Mouse (Mus musculus) lung, embryonic 14.5 days (tissue): ENCODE measurements at regions not wholly inside any gene's neighbourhood (a gene's known extent, or its start where the extent isn't known, plus 50 kb on each side); places are given as distances from the start of the nearest gene placed in this dataset.

Experiments
- ATAC-seq: fragments of 200-750 bp; cut with Nextera tagmentation; 2 replicates; pipeline ENCODE4 v1.8.0; 2017; ENCODE audit warnings: mild to moderate bottlenecking, moderate TSS enrichment, moderate library complexity; ENCODE audit not compliant: insufficient read depth
- DNase-seq: peaks from one replicate; pipeline ENCODE4 v3.0.0-alpha.2; 2015
- H3K27ac ChIP-seq: fragments of 300-500 bp; sonication (generic); 2 replicates; pipeline ENCODE4 v1.5.1; 2014; ENCODE audit warnings: low read depth, mild to moderate bottlenecking, moderate library complexity
- H3K27me3 ChIP-seq: fragments of 300-500 bp; sonication (generic); 2 replicates; pipeline ENCODE4 v1.6.1; 2014; ENCODE audit warnings: low read length, control low read depth; ENCODE audit not compliant: insufficient read depth
- H3K36me3 ChIP-seq: fragments of 300-500 bp; sonication (generic); 2 replicates; pipeline ENCODE4 v1.6.1; 2014; ENCODE audit warnings: control low read depth; ENCODE audit not compliant: insufficient read depth
- H3K4me1 ChIP-seq: fragments of 300-500 bp; sonication (generic); 2 replicates; pipeline ENCODE4 v1.6.1; 2014; ENCODE audit warnings: antibody characterized with exemption, control low read depth; ENCODE audit not compliant: insufficient read depth
- H3K4me2 ChIP-seq: fragments of 300-500 bp; sonication (generic); 2 replicates; pipeline ENCODE4 v1.6.1; 2014; ENCODE audit warnings: mild to moderate bottlenecking
- H3K4me3 ChIP-seq: fragments of 300-500 bp; sonication (generic); 2 replicates; pipeline ENCODE4 v1.5.1; 2014; ENCODE audit warnings: low read depth, low read length
- H3K9ac ChIP-seq: fragments of 300-500 bp; sonication (generic); 2 replicates; pipeline ENCODE4 v1.6.1; 2014
- H3K9me3 ChIP-seq: fragments of 300-500 bp; sonication (generic); 2 replicates; pipeline ENCODE4 v1.6.1; 2016; ENCODE audit warnings: low read depth, low read length, control low read depth
- CTCF ChIP-seq: IDR thresholded peaks from 2 replicates; pipeline ENCODE4 v1.5.1; 2016; ENCODE audit warnings: antibody characterized with exemption, low read depth
- WGBS: fragments of 180-500 bp; shearing (Covaris S2); extraction: QIAGEN DNeasy Blood & Tissue Kit; methylation state at CpG from one replicate; pipeline ENCODE4 v1.1.7; 2014; 5-methylcytosine and 5-hydroxymethylcytosine counted together

DNA sequence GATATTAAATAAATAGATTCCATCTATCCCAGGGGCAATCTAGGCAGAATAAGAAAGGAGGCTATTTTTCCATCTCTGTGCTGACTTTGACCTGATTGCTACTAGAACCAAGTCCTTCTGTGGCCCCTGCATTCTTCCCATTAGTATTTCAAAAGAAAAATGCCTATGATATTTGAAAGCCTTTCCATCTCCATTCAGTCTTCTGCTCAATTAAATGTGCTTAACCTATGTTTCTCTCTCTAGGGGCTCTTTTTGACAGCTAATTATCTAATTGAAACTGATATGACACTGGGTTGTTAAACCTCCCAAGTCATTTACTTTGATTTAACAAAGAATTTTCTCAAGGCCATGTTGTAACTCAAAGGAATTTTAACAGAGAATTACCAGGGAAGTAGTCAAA is 1164.0 kb downstream of the Pla2g4a start:
- H3K4me2 ChIP-seq: no peak overlapping the region
- H3K27ac ChIP-seq: no peak overlapping the region
- H3K4me3 ChIP-seq: no peak overlapping the region
- H3K9me3 ChIP-seq: no peaks in the 10 kb centered on the region
- ATAC-seq (no peak), DNase-seq (no peak)
- TF ChIP-seq CTCF: no peak
- no peak overlapping the region for H3K9ac ChIP-seq
- H3K4me1 ChIP-seq: no peaks in the 10 kb centered on the region
- H3K36me3 ChIP-seq: no peaks in the 10 kb centered on the region
- H3K27me3 ChIP-seq: no peaks in the 10 kb centered on the region

- Histone ChIP-seq H3K4me2 (no peak overlapping the region), H3K4me3 (no peak overlapping the region), H3K36me3 (no peaks in the 10 kb centered on the region), H3K27ac (no peak overlapping the region), H3K9ac (no peak overlapping the region), H3K4me1 (no peaks in the 10 kb centered on the region), H3K9me3 (no peaks in the 10 kb centered on the region), H3K27me3 (no peaks in the 10 kb centered on the region)
- TF ChIP-seq CTCF: no peak
- DNase-seq (peak; percentile 50), ATAC-seq (no peak)
Measured at GRCm38 (mm10) chr1:148750806-148751205, 1210.3 kb downstream of the Pla2g4a start.

- Histone ChIP-seq H3K4me2 (no peak overlapping the region), H3K9me3 (no peaks in the 10 kb centered on the region), H3K4me3 (no peak overlapping the region), H3K27me3 (no peaks in the 10 kb centered on the region), H3K9ac (no peak overlapping the region), H3K36me3 (no peaks in the 10 kb centered on the region), H3K27ac (no peak overlapping the region), H3K4me1 (no peaks in the 10 kb centered on the region)
- 0% methylated on average over 1 of the region's 1 CpGs for WGBS
- DNase-seq (no peak), ATAC-seq (no peak)
- no peak for TF ChIP-seq CTCF
Measured at GRCm38 (mm10) chr1:148722106-148722505, 1239.0 kb downstream of the Pla2g4a start.

GRCm38 (mm10) chr1:148721409-148721808 is 1239.7 kb downstream of the Pla2g4a start:
- no peaks in the 10 kb centered on the region for H3K4me1 ChIP-seq
- no peaks in the 10 kb centered on the region for H3K27me3 ChIP-seq
- TF ChIP-seq CTCF: no peak
- WGBS: 85% methylated on average over 1 of the region's 1 CpGs
- no peak overlapping the region for H3K4me2 ChIP-seq
- H3K9ac ChIP-seq: no peak overlapping the region
- ATAC-seq (no peak), DNase-seq (no peak)
- no peak overlapping the region for H3K4me3 ChIP-seq
- H3K9me3 ChIP-seq: no peaks in the 10 kb centered on the region
- H3K36me3 ChIP-seq: no peaks in the 10 kb centered on the region
- no peak overlapping the region for H3K27ac ChIP-seq

- TF ChIP-seq CTCF: no peak
- no peak for DNase-seq
- no peaks in the 10 kb centered on the region for H3K4me1 ChIP-seq
- no peaks in the 10 kb centered on the region for H3K36me3 ChIP-seq
- no peaks in the 10 kb centered on the region for H3K9me3 ChIP-seq
- WGBS: 44% methylated on average over 4 of the region's 4 CpGs
- H3K27me3 ChIP-seq: no peaks in the 10 kb centered on the region
- H3K4me2 ChIP-seq: no peak overlapping the region
- H3K9ac ChIP-seq: no peak overlapping the region
- H3K27ac ChIP-seq: no peak overlapping the region
- ATAC-seq: no peak
- H3K4me3 ChIP-seq: no peak overlapping the region
Measured at GRCm38 (mm10) chr1:148720980-148721379, 1240.1 kb downstream of the Pla2g4a start.

- Histone ChIP-seq H3K27ac (no peak overlapping the region), H3K4me1 (no peaks in the 10 kb centered on the region), H3K4me3 (no peak overlapping the region), H3K36me3 (no peaks in the 10 kb centered on the region), H3K9ac (no peak overlapping the region), H3K27me3 (no peaks in the 10 kb centered on the region), H3K4me2 (no peak overlapping the region), H3K9me3 (no peaks in the 10 kb centered on the region)
- no peak for TF ChIP-seq CTCF
- DNase-seq (no peak), ATAC-seq (no peak)
Measured at GRCm38 (mm10) chr1:148708084-148708483, 1253.0 kb downstream of the Pla2g4a start.

DNA sequence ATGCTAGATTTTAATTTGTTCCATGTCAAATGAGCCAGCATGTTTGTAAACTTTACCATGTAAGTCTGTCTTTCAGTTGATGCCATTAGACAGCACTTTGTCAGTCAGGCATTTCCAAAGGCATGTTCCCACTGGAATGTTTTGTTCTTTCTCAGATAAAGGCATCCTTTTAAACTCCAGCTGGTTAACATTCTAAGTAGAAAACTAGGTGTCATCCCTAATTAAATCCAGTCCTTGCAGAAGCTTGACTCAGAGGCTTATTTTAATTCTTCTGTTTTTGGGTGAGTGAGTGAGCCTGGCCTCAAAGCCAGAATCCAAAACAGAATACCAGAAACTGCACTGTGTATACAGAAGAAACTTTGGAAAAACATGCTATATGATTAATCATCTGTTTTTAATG is 1253.4 kb downstream of the Pla2g4a start:
- Histone ChIP-seq H3K27me3 (no peaks in the 10 kb centered on the region), H3K36me3 (no peaks in the 10 kb centered on the region), H3K9me3 (no peaks in the 10 kb centered on the region), H3K27ac (no peak overlapping the region), H3K9ac (no peak overlapping the region), H3K4me1 (no peaks in the 10 kb centered on the region), H3K4me3 (no peak overlapping the region), H3K4me2 (no peak overlapping the region)
- DNase-seq (no peak), ATAC-seq (no peak)
- no peak for TF ChIP-seq CTCF

DNA sequence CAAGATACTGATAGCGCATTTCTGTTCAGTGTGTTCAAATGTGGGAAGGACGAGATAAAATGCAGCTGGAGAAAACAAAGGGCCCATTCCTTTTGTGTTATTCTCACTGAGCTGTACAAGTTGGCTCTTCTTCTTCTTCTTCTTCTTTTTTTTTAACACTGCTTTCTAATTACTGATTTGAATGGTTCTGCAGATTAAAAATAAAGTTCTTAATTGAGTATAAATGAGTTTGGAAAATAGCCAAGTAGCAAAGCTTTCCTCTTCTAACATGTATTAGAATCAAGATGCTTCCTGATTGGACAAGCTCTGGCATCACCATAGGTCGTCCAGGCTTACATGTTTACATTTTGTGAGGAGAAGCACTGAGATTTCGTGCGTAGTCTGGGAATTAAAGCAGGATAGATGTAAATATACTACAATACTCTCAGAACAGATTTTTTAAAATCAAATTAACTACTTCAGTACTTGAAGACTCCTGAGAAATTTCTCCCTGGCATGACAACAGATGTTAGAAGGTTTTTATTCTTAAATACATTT is 1254.8 kb downstream of the Pla2g4a start:
- no peak overlapping the region for H3K27ac ChIP-seq
- ATAC-seq: peak; percentile 60; the same call in 1 of the 2 replicates
- H3K4me3 ChIP-seq: no peak overlapping the region
- 37% methylated on average over 5 of the region's 5 CpGs for WGBS
- no peaks in the 10 kb centered on the region for H3K4me1 ChIP-seq
- DNase-seq: peak; percentile 6
- no peak overlapping the region for H3K9ac ChIP-seq
- H3K36me3 ChIP-seq: no peaks in the 10 kb centered on the region
- H3K9me3 ChIP-seq: no peaks in the 10 kb centered on the region
- TF ChIP-seq CTCF: no peak
- H3K4me2 ChIP-seq: no peak overlapping the region
- H3K27me3 ChIP-seq: no peaks in the 10 kb centered on the region
